Mouse (Mus musculus): Measurements from ENCODE around the gene Psen1.
A peak's percentile ranks its signal among the peaks of the same experiment; 100 is the strongest.

Psen1 gene

GRCm38 (mm10) chr12:83687934-83688315, at the start of gene Psen1:
TSS of gene Psen1 (plus strand) at chr12:83688152.
- peak; percentile 94 to 96 for DNase-seq

GRCm38 (mm10) chr12:83641233-83641632, 46.7 kb upstream of the Psen1 start:
- DNase-seq, result no peak

GRCm38 (mm10) chr12:83643116-83643515, 44.8 kb upstream of the Psen1 start:
- DNase-seq, result no peak

- no peak for DNase-seq
Observed at GRCm38 (mm10) chr12:83650346-83650745, 37.6 kb upstream of the Psen1 start.

- DNase-seq, result no peak
Observed at GRCm38 (mm10) chr12:83651414-83651813, 36.5 kb upstream of the Psen1 start.

GRCm38 (mm10) chr12:83685466-83685865, 2.5 kb upstream of the Psen1 start:
- no peak for DNase-seq

GRCm38 (mm10) chr12:83686575-83687350, 1.2 kb upstream of the Psen1 start:
- peak in 1 of 2 experiments; percentile 52 for DNase-seq

- DNase-seq, result peak in 1 of 2 experiments; percentile 28
Observed at GRCm38 (mm10) chr12:83688316-83689086, 549 bp downstream of the Psen1 start.

- no peak for DNase-seq
Observed at GRCm38 (mm10) chr12:83689087-83689432, 1.1 kb downstream of the Psen1 start.

GRCm38 (mm10) chr12:83694011-83694410, 6.1 kb downstream of the Psen1 start:
- DNase-seq, result no peak

GRCm38 (mm10) chr12:83694669-83695068, 6.7 kb downstream of the Psen1 start:
- DNase-seq, result no peak

GRCm38 (mm10) chr12:83698637-83699036, 10.7 kb downstream of the Psen1 start:
- DNase-seq, result no peak

GRCm38 (mm10) chr12:83701608-83702007, 13.7 kb downstream of the Psen1 start:
- no peak for DNase-seq

GRCm38 (mm10) chr12:83702796-83703195, 14.8 kb downstream of the Psen1 start:
- DNase-seq, result no peak

GRCm38 (mm10) chr12:83706951-83707350, 19.0 kb downstream of the Psen1 start:
- DNase-seq, result peak; percentile 51 to 58

GRCm38 (mm10) chr12:83708160-83709092, 20.5 kb downstream of the Psen1 start:
- no peak for DNase-seq

- DNase-seq, result no peak
Observed at GRCm38 (mm10) chr12:83709934-83710333, 22.0 kb downstream of the Psen1 start.

- DNase-seq, result peak; percentile 69 to 72
Observed at GRCm38 (mm10) chr12:83713749-83714148, 25.8 kb downstream of the Psen1 start.

- no peak for DNase-seq
Observed at GRCm38 (mm10) chr12:83716416-83717184, 28.6 kb downstream of the Psen1 start.

GRCm38 (mm10) chr12:83719431-83719830, 31.5 kb downstream of the Psen1 start:
- DNase-seq, result no peak

GRCm38 (mm10) chr12:83721281-83721680, 33.3 kb downstream of the Psen1 start:
- DNase-seq, result peak in 1 of 2 experiments; percentile 29

GRCm38 (mm10) chr12:83723037-83723436, 35.1 kb downstream of the Psen1 start:
- no peak for DNase-seq
